Mouse (Mus musculus): ENCODE data around the gene Gimap9.

DNA sequence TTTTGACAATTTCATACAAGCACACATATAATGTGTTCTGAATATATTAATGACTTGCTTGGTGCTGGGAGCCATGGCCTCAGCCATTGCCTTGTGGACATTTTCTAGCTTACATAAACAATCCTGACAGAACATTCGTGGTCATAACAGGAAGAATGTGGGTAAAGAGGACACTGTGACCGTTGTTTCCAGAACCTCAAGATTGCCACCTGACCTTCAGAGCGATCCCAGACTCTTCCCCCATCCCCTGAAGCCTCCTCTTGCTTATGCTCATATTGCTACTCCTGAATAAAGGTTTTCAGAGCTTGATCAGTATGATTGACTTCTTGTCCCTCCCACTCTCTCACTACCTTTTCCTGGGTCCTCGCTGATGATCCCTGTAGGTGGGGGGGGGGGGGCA, 2.5 kb downstream of the Gimap9 start:
- TF ChIP-seq CTCF (IDR thresholded peaks at IDR 0.05; ENCODE audit: extremely low read depth, insufficient read depth, insufficient read length, insufficient replicate concordance) (no peak), POLR2A (IDR thresholded peaks at IDR 0.05; ENCODE audit: low read depth, low read length) (no peak)

Measured in spleen, adult 2 months (tissue).